Mouse (Mus musculus) heart, postnatal 14 days (tissue): ENCODE measurements around the gene Phf3. TPM values are rescaled to one million over a fixed set of nuclear protein-coding genes. Genes with fewer than 3 reads are reported as not detected.
"Not testable (repeated sequence)": the region's sequence is repeated elsewhere in the genome, so short reads cannot be mapped to it uniquely, and the experiment has no call there.

Experiments
- DNase-seq, 2 experiments: peaks; one replicate each; pipeline ENCODE4 v3.0.0; 2021 to 2022
- intact Hi-C: fragments of 180-260 bp; cut with DNase I; formaldehyde crosslinking; loops from one replicate; pipeline ENCODE4 v1.15.1; 2025
- total RNA-seq, 2 experiments: library from RNA; stranded (reverse); gene quantifications; 2 replicates each; pipeline ENCODE4 v1.2.3; 2021

The Phf3 gene
- total RNA-seq, 2 experiments from 2014 or later: 42.2 to 43.0 TPM

DNA sequence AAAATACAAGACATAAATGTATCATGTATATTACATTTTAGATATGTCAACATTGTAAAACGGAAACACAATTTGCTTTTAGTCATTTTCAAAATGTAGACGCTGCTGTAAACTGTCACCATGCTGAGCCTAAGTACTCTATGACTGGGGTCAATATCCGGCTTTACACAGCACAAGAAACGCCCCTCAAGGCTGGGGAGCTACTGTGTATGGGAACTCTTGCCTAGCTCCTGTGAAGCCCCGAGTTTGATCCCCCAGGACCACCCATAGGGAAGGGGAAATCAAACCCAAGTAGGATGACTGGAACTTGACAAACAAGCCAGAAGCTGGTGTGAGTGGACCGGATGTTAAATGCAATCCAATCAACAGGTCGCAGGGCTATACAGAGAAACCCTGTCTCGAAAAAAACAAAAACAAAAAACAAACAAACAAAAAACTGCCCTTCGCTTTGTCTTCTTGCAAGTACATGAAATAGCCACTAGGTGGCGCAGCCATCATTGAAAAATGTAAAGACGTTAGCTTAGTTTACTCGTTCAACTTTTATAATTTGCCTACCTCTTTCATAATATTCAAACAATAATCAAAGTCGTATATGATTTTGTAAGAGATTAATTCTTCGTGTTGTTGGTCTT, 95.2 kb downstream of the Phf3 start:
- DNase-seq: peak; percentile 18 to 48
- intact Hi-C loops: loop anchor here (2.0 to 5.0 kb wide), 2 partner anchors 94 to 150 kb away; partner anchors contain the start of gene Phf3

- no peak for DNase-seq
- intact Hi-C loops: loop anchor here (1.0 to 5.0 kb wide), 2 partner anchors 96 to 378 kb away; partner anchors contain the start of gene Phf3
These were observed 97.5 kb downstream of the Phf3 start for GRCm38 (mm10) chr1:30776196-30776595.

DNA sequence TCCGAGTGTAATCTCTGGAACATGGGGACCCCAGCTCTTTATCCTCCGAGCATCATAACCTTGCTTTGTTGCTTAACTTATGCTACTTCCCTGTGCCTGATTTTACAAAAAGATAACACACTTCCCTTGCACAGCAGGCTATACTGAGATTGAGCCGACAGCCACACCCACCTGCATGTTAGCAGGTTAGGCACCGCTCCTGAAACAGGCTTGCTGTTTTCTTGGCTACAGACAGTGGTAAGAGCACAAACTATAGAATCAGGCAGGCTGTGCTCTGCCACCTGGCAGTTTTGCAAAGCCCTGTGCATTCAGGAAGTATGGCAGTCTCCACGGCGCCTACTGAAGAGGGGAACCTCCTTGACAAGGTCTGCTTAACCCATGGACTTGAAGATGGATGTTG, 100.1 kb downstream of the Phf3 start:
- no peak for DNase-seq
- intact Hi-C loops: no loop called here

- intact Hi-C loops: no loop called here
- DNase-seq: no peak
These were observed 100.9 kb downstream of the Phf3 start for GRCm38 (mm10) chr1:30772851-30773250.

DNA sequence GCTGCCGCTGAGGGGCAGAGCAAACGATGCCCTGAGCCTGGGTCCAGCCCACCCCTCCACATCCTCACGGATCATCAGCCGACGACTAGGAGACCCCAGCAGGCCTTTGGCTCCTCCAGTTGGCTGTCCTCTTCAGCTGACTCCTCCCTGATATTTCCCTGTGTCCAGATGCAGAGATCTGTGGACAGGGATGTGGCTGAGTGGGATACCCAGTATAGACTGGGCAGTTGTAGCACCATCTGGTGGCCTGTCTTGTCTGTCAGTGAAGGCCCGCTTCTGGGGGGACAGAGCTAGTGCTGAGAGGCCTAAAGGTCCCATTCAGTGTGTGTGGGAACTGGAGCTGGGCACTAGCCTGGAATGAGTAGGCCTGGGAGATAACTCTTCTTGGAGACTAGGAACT, 101.9 kb downstream of the Phf3 start:
- no peak for DNase-seq
- intact Hi-C loops: no loop called here

DNA sequence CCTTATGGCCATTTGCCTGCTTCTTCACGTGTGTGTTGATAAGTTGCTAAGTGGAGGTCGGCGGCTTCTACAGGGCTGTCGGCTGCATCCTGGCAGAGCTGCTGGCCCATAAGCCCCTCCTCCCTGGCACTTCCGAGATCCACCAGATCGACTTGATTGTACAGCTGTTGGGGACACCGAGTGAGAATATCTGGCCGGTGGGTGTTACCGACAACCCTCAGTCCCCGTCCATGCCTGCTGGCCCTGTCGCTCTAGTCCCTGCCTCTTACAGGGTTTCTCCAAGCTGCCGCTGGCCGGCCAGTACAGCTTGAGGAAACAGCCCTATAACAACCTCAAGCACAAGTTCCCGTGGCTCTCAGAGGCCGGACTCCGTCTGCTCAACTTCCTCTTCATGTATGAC, 103.1 kb downstream of the Phf3 start:
- intact Hi-C loops, DNase-seq: not testable (repeated sequence)

- intact Hi-C loops: no loop called here
These were observed 116.9 kb downstream of the Phf3 start for GRCm38 (mm10) chr1:30756794-30757193.

GRCm38 (mm10) chr1:30755453-30756224, 118.1 kb downstream of the Phf3 start:
- DNase-seq: no peak
- intact Hi-C loops: no loop called here

More at GRCm38 (mm10) chr1:30756794-30757193, 116.9 kb downstream of the Phf3 start:
- DNase-seq: no peak

Other genes starting within 250 kb of the Phf3 start
- gene AC153137.1, start 104.0 kb upstream of the Phf3 start, total RNA-seq: not detected